Mouse (Mus musculus) brain, embryonic 14.5 days (tissue): ENCODE results near the gene Lgi2.

Source experiments
- CTCF ChIP-seq: fragments of 200-500 bp; IDR thresholded peaks from 2 replicates; pipeline ENCODE4 v1.5.1; 2012; ENCODE audit warnings: inconsistent platforms, mild to moderate bottlenecking, moderate library complexity, borderline replicate concordance; ENCODE audit not compliant: insufficient read depth, insufficient read length; ENCODE audit errors: extremely low read depth
- POLR2A ChIP-seq: fragments of 200-500 bp; IDR thresholded peaks from 2 replicates; pipeline ENCODE4 v1.6.1; 2012; ENCODE audit warnings: mild to moderate bottlenecking, inconsistent platforms, borderline replicate concordance; ENCODE audit not compliant: poor library complexity, insufficient read depth, insufficient read length, severe bottlenecking; ENCODE audit errors: extremely low read depth

GRCm38 (mm10) chr5:52550613-52551317 lies 15.5 kb downstream of the Lgi2 start:
- no peak for TF ChIP-seq CTCF
- no peak for TF ChIP-seq POLR2A
